Mouse (Mus musculus) left cerebral cortex, postnatal 10 days (tissue): ENCODE results near the gene Eme2. TPM values are rescaled to one million over a fixed set of nuclear protein-coding genes. Genes with fewer than 3 reads are reported as not detected.

Experiments
- DNase-seq, 2 experiments: peaks; one replicate each; pipeline ENCODE4 v3.0.0; 2021 to 2022; ENCODE audit warnings: low spot score in 2 of 2, mixed read lengths in 1 of 2; ENCODE audit errors: extremely low spot score in 1 of 2
- intact Hi-C: fragments of 180-260 bp; cut with DNase I; formaldehyde crosslinking; loops from one replicate; pipeline ENCODE4 v1.15.1; 2025
- total RNA-seq, 2 experiments: library from RNA; stranded (reverse); gene quantifications; 2 replicates each; pipeline ENCODE4 v1.2.3; 2021

Gene Eme2
- total RNA-seq, 2 experiments from 2014 or later: 53.9 to 56.6 TPM

GRCm38 (mm10) chr17:24898041-24898854 is 3.4 kb upstream of the Eme2 start:
- intact Hi-C loops: no loop called here
- no peak for DNase-seq

GRCm38 (mm10) chr17:24897600-24897999 is 2.7 kb upstream of the Eme2 start:
- no peak for DNase-seq
- intact Hi-C loops: no loop called here

GRCm38 (mm10) chr17:24896993-24897269 is 2.0 kb upstream of the Eme2 start:
- intact Hi-C loops: no loop called here
- peak in 1 of 2 experiments; percentile 45 for DNase-seq

- intact Hi-C loops: no loop called here
- peak; percentile 60 to 85 for DNase-seq
Measured at GRCm38 (mm10) chr17:24896241-24896992, 1.5 kb upstream of the Eme2 start, which contains the start of gene Nme3. TSS of gene Nme3 (plus strand) at chr17:24896500.

GRCm38 (mm10) chr17:24895571-24896240 is 819 bp upstream of the Eme2 start:
- intact Hi-C loops: no loop called here
- DNase-seq: no peak

GRCm38 (mm10) chr17:24894061-24894994 is 559 bp downstream of the Eme2 start:
- intact Hi-C loops: no loop called here
- DNase-seq: peak in 1 of 2 experiments; percentile 54

- intact Hi-C loops: no loop called here
- DNase-seq: no peak
Measured at GRCm38 (mm10) chr17:24893276-24893675, 1.6 kb downstream of the Eme2 start.

GRCm38 (mm10) chr17:24892785-24893184 is 2.1 kb downstream of the Eme2 start:
- DNase-seq: peak in 1 of 2 experiments; percentile 36
- intact Hi-C loops: no loop called here

GRCm38 (mm10) chr17:24891321-24891720 is 3.6 kb downstream of the Eme2 start:
- DNase-seq: peak in 1 of 2 experiments; percentile 33
- intact Hi-C loops: no loop called here

GRCm38 (mm10) chr17:24890151-24891092 is 4.5 kb downstream of the Eme2 start:
- no peak for DNase-seq
- intact Hi-C loops: no loop called here

GRCm38 (mm10) chr17:24888862-24889261 is 6.0 kb downstream of the Eme2 start:
- no peak for DNase-seq
- intact Hi-C loops: no loop called here

- intact Hi-C loops: no loop called here
- DNase-seq: peak in 1 of 2 experiments; percentile 43
Measured at GRCm38 (mm10) chr17:24887291-24888080, 7.4 kb downstream of the Eme2 start.

- intact Hi-C loops: no loop called here
- no peak for DNase-seq
Measured at GRCm38 (mm10) chr17:24886932-24887271, 8.0 kb downstream of the Eme2 start.

GRCm38 (mm10) chr17:24886134-24886931 is 8.6 kb downstream of the Eme2 start, which contains the start of the genes Nubp2 and Spsb3:
TSS of gene Nubp2 (minus strand) at chr17:24886349.
TSS of gene Spsb3 (plus strand) at chr17:24886643.
- intact Hi-C loops: no loop called here
- DNase-seq: peak; percentile 99 to 100

- intact Hi-C loops: no loop called here
- DNase-seq: peak in 1 of 2 experiments; percentile 55
Measured at GRCm38 (mm10) chr17:24885356-24886133, 9.3 kb downstream of the Eme2 start.
